Mouse (Mus musculus) urinary bladder, postnatal 14 days (tissue): ENCODE data around the gene Afap1.

Experiments used
- DNase-seq: peaks from one replicate; pipeline ENCODE4 v3.0.0; 2021; ENCODE audit warnings: low spot score

Gene Afap1

GRCm38 (mm10) chr5:35897147-35897546 lies 4.0 kb downstream of the Afap1 start:
- no peak for DNase-seq

- DNase-seq: no peak
These were observed 5.0 kb downstream of the Afap1 start for GRCm38 (mm10) chr5:35898114-35898513.

- no peak for DNase-seq
These were observed 5.9 kb downstream of the Afap1 start for GRCm38 (mm10) chr5:35898994-35899393.

GRCm38 (mm10) chr5:35900401-35901225 lies 7.5 kb downstream of the Afap1 start:
- DNase-seq: no peak

- no peak for DNase-seq
These were observed 8.2 kb downstream of the Afap1 start for GRCm38 (mm10) chr5:35901226-35901809.

GRCm38 (mm10) chr5:35903456-35903855 lies 10.3 kb downstream of the Afap1 start:
- DNase-seq: no peak

GRCm38 (mm10) chr5:35905283-35905682 lies 12.2 kb downstream of the Afap1 start:
- DNase-seq: no peak

GRCm38 (mm10) chr5:35907090-35907489 lies 14.0 kb downstream of the Afap1 start:
- no peak for DNase-seq

GRCm38 (mm10) chr5:35907633-35908426 lies 14.7 kb downstream of the Afap1 start:
- DNase-seq: peak; percentile 81

- DNase-seq: peak; percentile 43
These were observed 15.7 kb downstream of the Afap1 start for GRCm38 (mm10) chr5:35908626-35909443.

GRCm38 (mm10) chr5:35915629-35916300 lies 22.6 kb downstream of the Afap1 start:
- no peak for DNase-seq

GRCm38 (mm10) chr5:35916666-35917065 lies 23.5 kb downstream of the Afap1 start:
- no peak for DNase-seq

- no peak for DNase-seq
These were observed 25.3 kb downstream of the Afap1 start for GRCm38 (mm10) chr5:35918387-35918786.

GRCm38 (mm10) chr5:35920076-35920475 lies 27.0 kb downstream of the Afap1 start:
- DNase-seq: no peak

GRCm38 (mm10) chr5:35920557-35920956 lies 27.4 kb downstream of the Afap1 start:
- no peak for DNase-seq

GRCm38 (mm10) chr5:35921141-35921540 lies 28.0 kb downstream of the Afap1 start:
- DNase-seq: no peak

GRCm38 (mm10) chr5:35921595-35922254 lies 28.6 kb downstream of the Afap1 start:
- peak; percentile 44 for DNase-seq

GRCm38 (mm10) chr5:35923448-35923847 lies 30.3 kb downstream of the Afap1 start:
- no peak for DNase-seq

- peak; percentile 32 for DNase-seq
These were observed 32.1 kb downstream of the Afap1 start for GRCm38 (mm10) chr5:35925171-35925634.

- no peak for DNase-seq
These were observed 33.4 kb downstream of the Afap1 start for GRCm38 (mm10) chr5:35926511-35926910.

GRCm38 (mm10) chr5:35931296-35931695 lies 38.2 kb downstream of the Afap1 start:
- DNase-seq: no peak
